Mouse (Mus musculus): ENCODE measurements at regions not wholly inside any gene's neighbourhood (a gene's known extent, or its start where the extent isn't known, plus 50 kb on each side); places are given as distances from the start of the nearest gene placed in this dataset.

DNA sequence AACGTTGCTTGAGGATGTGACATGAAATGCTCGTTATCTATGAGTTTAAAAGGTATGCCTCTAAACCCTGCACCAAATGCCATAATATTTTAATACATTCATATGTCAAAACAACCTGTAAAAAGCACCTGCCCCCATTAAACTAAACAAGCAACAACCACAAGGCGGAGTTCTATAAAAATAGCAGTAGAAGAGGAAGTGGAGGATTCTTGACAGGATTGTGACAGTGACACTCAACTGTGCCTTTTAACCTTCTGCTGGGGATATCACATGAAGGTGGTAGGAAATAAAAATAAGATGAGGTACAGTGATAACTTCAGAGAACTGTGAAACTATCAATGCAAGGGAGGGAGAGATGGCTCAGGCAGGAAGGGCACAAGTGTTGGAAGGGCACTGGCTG lies 58.6 kb upstream of the Dbx2 start:
- DNase-seq (ENCODE audit: low read depth, low spot score), result no peak

DNA sequence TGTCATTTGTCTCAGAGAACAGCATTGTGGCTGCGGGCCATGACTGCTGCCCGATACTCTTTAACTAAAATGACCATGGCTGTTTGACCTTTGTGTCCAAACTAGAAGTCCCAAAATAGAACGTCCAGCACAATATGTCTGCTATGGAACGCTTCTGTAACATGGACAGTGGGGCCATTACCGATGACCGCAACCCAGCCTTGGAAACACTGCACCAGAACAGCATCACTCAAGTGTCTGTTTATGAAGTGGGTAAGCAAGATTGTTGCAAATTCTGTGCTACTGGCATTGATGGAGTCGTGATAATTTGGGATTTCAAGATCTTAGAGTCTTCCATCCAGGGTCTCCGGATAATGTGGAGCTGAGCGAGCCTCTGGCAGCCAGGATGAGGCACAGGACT lies 60.2 kb upstream of the Dbx2 start:
- no peak for DNase-seq (ENCODE audit: low read depth, low spot score)

DNA sequence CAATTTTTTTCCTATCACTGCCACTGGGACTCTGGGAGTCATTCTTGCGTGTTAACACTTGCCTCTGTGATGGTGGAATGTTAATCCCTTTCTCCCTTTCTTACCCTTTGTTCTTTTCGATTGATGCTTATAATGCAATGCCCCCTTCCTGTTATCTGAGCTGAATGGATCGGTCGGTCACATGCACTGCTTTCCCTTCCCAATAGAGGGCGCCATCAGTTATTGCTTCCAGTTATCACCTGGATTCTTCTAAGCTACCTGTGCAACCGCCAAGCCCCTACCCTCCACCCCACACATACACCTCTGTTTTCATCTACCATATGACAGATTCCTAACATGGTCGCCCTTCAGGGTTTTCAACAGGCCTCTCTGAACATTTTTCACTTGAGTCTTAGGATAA lies 66.9 kb upstream of the Ano6 start:
- no peak for DNase-seq (ENCODE audit: low read depth, low spot score)

DNA sequence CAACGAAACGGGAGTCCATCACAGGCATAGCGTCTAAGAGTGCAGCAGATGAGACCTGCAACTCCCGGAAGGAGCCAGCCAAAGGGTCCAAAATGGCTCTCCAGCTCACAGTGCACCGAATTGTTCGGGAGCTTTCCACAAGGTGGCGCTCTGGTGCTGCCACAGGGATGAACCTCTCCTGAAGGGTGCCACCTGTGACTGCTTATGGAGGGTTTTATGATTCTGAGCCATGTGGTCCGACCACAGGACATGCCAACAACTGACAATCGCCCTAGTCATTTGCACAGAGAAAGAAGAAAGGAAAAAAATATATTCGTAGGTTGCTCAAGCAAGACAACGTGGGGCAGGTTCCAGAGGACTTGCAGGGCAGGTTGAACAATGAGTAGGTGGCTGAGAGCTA lies 64.8 kb upstream of the Ano6 start:
- peak; percentile 78 for DNase-seq (ENCODE audit: low read depth, low spot score)

DNA sequence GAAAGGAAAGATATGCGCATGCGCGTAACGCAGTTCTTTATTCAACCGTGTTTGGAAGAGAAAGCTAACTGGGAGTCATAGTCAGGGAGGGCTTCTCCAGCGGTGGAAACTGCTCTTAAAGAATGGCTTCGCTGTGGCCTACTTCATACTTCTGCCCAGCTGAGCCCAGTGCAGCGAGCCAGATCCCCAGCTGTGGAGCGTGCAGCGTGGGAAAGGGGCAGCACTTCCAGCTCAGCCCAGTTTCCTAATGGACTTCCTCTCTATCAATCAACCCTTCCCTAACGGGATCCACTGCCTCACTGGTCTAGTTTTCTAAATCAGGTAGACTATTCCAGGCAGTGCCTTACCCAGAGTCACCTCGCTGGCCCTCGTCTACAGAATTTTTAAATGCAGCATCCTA lies 64.1 kb upstream of the Ano6 start:
- no peak for DNase-seq (ENCODE audit: low read depth, low spot score)

DNA sequence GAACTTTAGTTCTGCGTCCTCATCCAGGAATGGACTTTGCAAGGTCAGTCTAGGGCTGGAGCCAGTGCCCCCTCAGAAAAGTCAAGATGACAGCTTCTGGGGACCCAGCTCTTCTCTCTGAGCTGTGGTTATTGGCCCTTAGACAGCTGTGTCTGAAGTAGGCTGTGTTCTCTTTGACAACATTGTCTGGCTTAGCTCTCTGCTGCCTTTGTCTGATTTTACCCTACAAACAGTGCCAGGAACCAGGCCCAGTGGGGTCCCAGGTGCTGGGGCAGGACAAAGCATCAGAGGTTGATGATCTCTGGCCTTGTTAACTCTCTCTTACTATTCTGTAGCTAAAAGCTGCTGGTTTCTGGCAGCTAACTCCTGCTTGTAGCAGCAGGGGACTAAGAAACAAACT lies 54.9 kb upstream of the Ano6 start:
- no peak for DNase-seq (ENCODE audit: low read depth, low spot score)
